Mouse (Mus musculus) megakaryocyte, embryonic 14.5 days (primary cell): ENCODE results near the gene Gm14393. TPM values are rescaled to one million over a fixed set of nuclear protein-coding genes. Genes with fewer than 3 reads are reported as not detected.
"Not testable (repeated sequence)": the region's sequence is repeated elsewhere in the genome, so short reads cannot be mapped to it uniquely, and the experiment has no call there.

Experiments
- H3K27me3 ChIP-seq: replicated peaks from 2 replicates; pipeline ENCODE3; 2012; ENCODE audit warnings: inconsistent platforms
- H3K36me3 ChIP-seq: replicated peaks from 2 replicates; pipeline ENCODE3; 2012; ENCODE audit warnings: low read length, inconsistent platforms, mixed read lengths
- H3K4me1 ChIP-seq: 2 replicates; pipeline ENCODE4 v1.6.1; 2012; ENCODE audit warnings: inconsistent platforms
- H3K4me3 ChIP-seq: replicated peaks from 2 replicates; pipeline ENCODE3; 2012; ENCODE audit warnings: moderate library complexity, mild to moderate bottlenecking, inconsistent platforms
- H3K9me3 ChIP-seq: 2 replicates; pipeline ENCODE4 v1.6.1; 2012; ENCODE audit warnings: inconsistent platforms
- polyA plus RNA-seq: library from polyadenylated mRNA; stranded (reverse); fragments of >175 nt; gene quantifications from 2 replicates; pipeline ENCODE4 v1.2.3, GENCODE M21; 2012; ENCODE audit warnings: low replicate concordance; ENCODE audit not compliant: insufficient read depth

The Gm14393 gene
- not detected in 2 replicates for polyA plus RNA-seq

- H3K9me3 ChIP-seq, H3K27me3 ChIP-seq, H3K4me1 ChIP-seq: not testable (repeated sequence)
Observed at GRCm38 (mm10) chr2:175067681-175068261, at the start of gene Gm14393. Gm14393 (minus strand) TSS chr2:175067781.

GRCm38 (mm10) chr2:175044268-175044667 is 23.3 kb downstream of the Gm14393 start:
- H3K4me1 ChIP-seq, H3K36me3 ChIP-seq, H3K4me3 ChIP-seq, H3K27me3 ChIP-seq, H3K9me3 ChIP-seq: not testable (repeated sequence)

More at GRCm38 (mm10) chr2:175067681-175068261, at the start of gene Gm14393:
- H3K36me3 ChIP-seq, H3K4me3 ChIP-seq: not testable (repeated sequence)

Other genes with a start within 250 kb of the Gm14393 start
- not detected in 2 replicates for gene Gm14444, start 57.5 kb downstream of the Gm14393 start, polyA plus RNA-seq
- gene Gm14399, start 74.2 kb upstream of the Gm14393 start, polyA plus RNA-seq = 2.0 TPM in 1 of 2 replicates, not detected in the other
- gene Gm14443, start 108.1 kb upstream of the Gm14393 start, polyA plus RNA-seq = not detected in 2 replicates
- 2.0 TPM in 1 of 2 replicates, not detected in the other for gene Gm14391, start 139.1 kb upstream of the Gm14393 start, polyA plus RNA-seq
- gene Gm14440, start 207.3 kb upstream of the Gm14393 start, polyA plus RNA-seq = not detected in 2 replicates